Mouse (Mus musculus) midbrain, embryonic 14.5 days (tissue): ENCODE measurements around the gene Eid2b. TPM values are rescaled to one million over a fixed set of nuclear protein-coding genes. Genes with fewer than 3 reads are reported as not detected.

Source experiments
- ATAC-seq: fragments of 200-750 bp; cut with Nextera tagmentation; 2 replicates; pipeline ENCODE4 v1.8.0; 2017; ENCODE audit warnings: moderate number of reproducible peaks, moderate library complexity; ENCODE audit not compliant: low FRiP score, low TSS enrichment
- DNase-seq: peaks from one replicate; pipeline ENCODE4 v3.0.0-alpha.2; 2015
- H3K27ac ChIP-seq: fragments of 300-500 bp; sonication (generic); replicated peaks from 2 replicates; pipeline ENCODE4 v1.5.1; 2014; ENCODE audit warnings: mild to moderate bottlenecking, low read depth, low read length, moderate library complexity
- H3K27me3 ChIP-seq: fragments of 300-500 bp; sonication (generic); 2 replicates; pipeline ENCODE4 v1.6.1; 2014; ENCODE audit warnings: low read length, control low read depth, mixed read lengths; ENCODE audit not compliant: control insufficient read depth, insufficient read depth
- H3K36me3 ChIP-seq: fragments of 300-500 bp; sonication (generic); 2 replicates; pipeline ENCODE4 v1.6.1; 2014; ENCODE audit warnings: low read length, control low read depth; ENCODE audit not compliant: control insufficient read depth, insufficient read depth
- H3K4me1 ChIP-seq: fragments of 300-500 bp; sonication (generic); 2 replicates; pipeline ENCODE4 v1.6.1; 2014; ENCODE audit warnings: mild to moderate bottlenecking, antibody characterized with exemption, low read length, control low read depth; ENCODE audit not compliant: control insufficient read depth, insufficient read depth
- H3K4me2 ChIP-seq: fragments of 300-500 bp; sonication (generic); 2 replicates; pipeline ENCODE4 v1.6.1; 2014; ENCODE audit warnings: mild to moderate bottlenecking, low read length, moderate library complexity
- H3K4me3 ChIP-seq: fragments of 300-500 bp; sonication (generic); replicated peaks from 2 replicates; pipeline ENCODE4 v1.5.1; 2014; ENCODE audit warnings: low read depth, low read length
- H3K9ac ChIP-seq: fragments of 300-500 bp; sonication (generic); replicated peaks from 2 replicates; pipeline ENCODE4 v1.6.1; 2014; ENCODE audit warnings: mild to moderate bottlenecking, low read length, moderate library complexity
- H3K9me3 ChIP-seq: fragments of 300-500 bp; sonication (generic); 2 replicates; pipeline ENCODE4 v1.6.1; 2016; ENCODE audit warnings: low read length, control low read depth, mixed read lengths; ENCODE audit not compliant: control insufficient read depth
- WGBS: fragments of 180-500 bp; shearing (Covaris S2); extraction: QIAGEN DNeasy Blood & Tissue Kit; methylation state at CpG from one replicate; pipeline ENCODE4 v1.1.7; 2014; 5-methylcytosine and 5-hydroxymethylcytosine counted together
- polyA plus RNA-seq: library from polyadenylated mRNA; unstranded; fragments of >200 nt; fragmentation: Nextera tagmentation; extraction: Ambion mirVana; gene quantifications from 2 replicates; pipeline ENCODE4 v1.2.1, GENCODE M21; 2014

Eid2b gene
- polyA plus RNA-seq, 1 experiment from 2014 or later, result 40.2 TPM

- no peak for DNase-seq
- peaks cover 63% of the 10 kb centered on the region for H3K36me3 ChIP-seq
These were observed 33.8 kb downstream of the Eid2b start for GRCm38 (mm10) chr7:28311151-28311925.

GRCm38 (mm10) chr7:28311926-28312543 lies 34.5 kb downstream of the Eid2b start, which contains the start of gene Timm50:
Gene Timm50, minus strand, starts transcription at chr7:28312072.
- DNase-seq, result peak; percentile 98
- WGBS, result under 1% methylated on average over 45 of the region's 45 CpGs
- H3K4me3 ChIP-seq, result peak within 1 kb of the TSS; percentile 88
- H3K9me3 ChIP-seq, result no peaks in the 10 kb centered on the region
- peak within 1 kb of the TSS; percentile 78 for H3K27ac ChIP-seq
- peak within 1 kb of the TSS; percentile 80 for H3K9ac ChIP-seq
- H3K27me3 ChIP-seq, result no peaks in the 10 kb centered on the region
- peak; percentile 96 for ATAC-seq
- H3K36me3 ChIP-seq, result peaks cover 63% of the 10 kb centered on the region
- H3K4me2 ChIP-seq, result peak within 1 kb of the TSS; percentile 74
- peaks cover 7% of the 10 kb centered on the region for H3K4me1 ChIP-seq

More at GRCm38 (mm10) chr7:28311151-28311925, 33.8 kb downstream of the Eid2b start:
- H3K4me2 ChIP-seq, result peak overlapping the region; percentile 74
- H3K4me3 ChIP-seq, result peak overlapping the region; percentile 88
- peak overlapping the region; percentile 80 for H3K9ac ChIP-seq
- H3K27ac ChIP-seq, result peak overlapping the region; percentile 78
- no peaks in the 10 kb centered on the region for H3K27me3 ChIP-seq
- 6% methylated on average over 35 of the region's 35 CpGs for WGBS
- peaks cover 7% of the 10 kb centered on the region for H3K4me1 ChIP-seq
- H3K9me3 ChIP-seq, result no peaks in the 10 kb centered on the region
- peak; percentile 62 for ATAC-seq

GRCm38 (mm10) chr7:28318036-28318435 lies 40.5 kb downstream of the Eid2b start:
- Histone ChIP-seq H3K4me1 (no peaks in the 10 kb centered on the region), H3K9me3 (no peaks in the 10 kb centered on the region), H3K9ac (no peak overlapping the region), H3K4me2 (no peak overlapping the region), H3K4me3 (no peak overlapping the region), H3K27me3 (no peaks in the 10 kb centered on the region), H3K36me3 (peaks cover 91% of the 10 kb centered on the region), H3K27ac (no peak overlapping the region)
- 88% methylated on average over 3 of the region's 3 CpGs for WGBS
- DNase-seq (no peak), ATAC-seq (no peak)

GRCm38 (mm10) chr7:28318714-28319113 lies 41.2 kb downstream of the Eid2b start:
- no peaks in the 10 kb centered on the region for H3K4me1 ChIP-seq
- no peaks in the 10 kb centered on the region for H3K9me3 ChIP-seq
- WGBS, result 96% methylated on average over 17 of the region's 17 CpGs
- H3K4me2 ChIP-seq, result no peak overlapping the region
- ATAC-seq (no peak), DNase-seq (no peak)
- no peak overlapping the region for H3K4me3 ChIP-seq
- no peaks in the 10 kb centered on the region for H3K27me3 ChIP-seq
- H3K9ac ChIP-seq, result no peak overlapping the region
- no peak overlapping the region for H3K27ac ChIP-seq
- peaks cover 98% of the 10 kb centered on the region for H3K36me3 ChIP-seq

- Histone ChIP-seq H3K4me1 (no peaks in the 10 kb centered on the region), H3K27ac (no peak overlapping the region), H3K36me3 (peaks cover 98% of the 10 kb centered on the region), H3K27me3 (no peaks in the 10 kb centered on the region), H3K4me3 (no peak overlapping the region), H3K9me3 (no peaks in the 10 kb centered on the region), H3K9ac (no peak overlapping the region), H3K4me2 (no peak overlapping the region)
- 97% methylated on average over 15 of the region's 15 CpGs for WGBS
- ATAC-seq (no peak), DNase-seq (no peak)
These were observed 44.6 kb downstream of the Eid2b start for GRCm38 (mm10) chr7:28321974-28322720.

- no peak overlapping the region for H3K27ac ChIP-seq
- H3K36me3 ChIP-seq, result peaks cover 98% of the 10 kb centered on the region
- ATAC-seq, result no peak
- 97% methylated on average over 8 of the region's 8 CpGs for WGBS
- no peak overlapping the region for H3K4me3 ChIP-seq
- no peaks in the 10 kb centered on the region for H3K27me3 ChIP-seq
- no peaks in the 10 kb centered on the region for H3K9me3 ChIP-seq
- DNase-seq, result no peak
- H3K4me2 ChIP-seq, result no peak overlapping the region
- H3K4me1 ChIP-seq, result no peaks in the 10 kb centered on the region
- H3K9ac ChIP-seq, result no peak overlapping the region
These were observed 47.8 kb downstream of the Eid2b start for GRCm38 (mm10) chr7:28325293-28325692.

- no peak overlapping the region for H3K9ac ChIP-seq
- no peak overlapping the region for H3K27ac ChIP-seq
- no peaks in the 10 kb centered on the region for H3K4me1 ChIP-seq
- no peak overlapping the region for H3K4me3 ChIP-seq
- no peak overlapping the region for H3K4me2 ChIP-seq
- no peaks in the 10 kb centered on the region for H3K9me3 ChIP-seq
- H3K36me3 ChIP-seq, result peaks cover 97% of the 10 kb centered on the region
- 87% methylated on average over 4 of the region's 4 CpGs for WGBS
- H3K27me3 ChIP-seq, result no peaks in the 10 kb centered on the region
- DNase-seq (no peak), ATAC-seq (no peak)
These were observed 48.9 kb downstream of the Eid2b start for GRCm38 (mm10) chr7:28326457-28326856.

- Histone ChIP-seq H3K4me1 (no peaks in the 10 kb centered on the region), H3K4me3 (no peak overlapping the region), H3K4me2 (no peak overlapping the region), H3K9me3 (no peaks in the 10 kb centered on the region), H3K27me3 (no peaks in the 10 kb centered on the region), H3K36me3 (peaks cover 79% of the 10 kb centered on the region), H3K27ac (no peak overlapping the region), H3K9ac (no peak overlapping the region)
- DNase-seq, result no peak
- no peak for ATAC-seq
- 96% methylated on average over 2 of the region's 2 CpGs for WGBS
These were observed 50.7 kb downstream of the Eid2b start for GRCm38 (mm10) chr7:28328260-28328659.
